Mouse (Mus musculus): ENCODE data around the gene Gm973.

DNA sequence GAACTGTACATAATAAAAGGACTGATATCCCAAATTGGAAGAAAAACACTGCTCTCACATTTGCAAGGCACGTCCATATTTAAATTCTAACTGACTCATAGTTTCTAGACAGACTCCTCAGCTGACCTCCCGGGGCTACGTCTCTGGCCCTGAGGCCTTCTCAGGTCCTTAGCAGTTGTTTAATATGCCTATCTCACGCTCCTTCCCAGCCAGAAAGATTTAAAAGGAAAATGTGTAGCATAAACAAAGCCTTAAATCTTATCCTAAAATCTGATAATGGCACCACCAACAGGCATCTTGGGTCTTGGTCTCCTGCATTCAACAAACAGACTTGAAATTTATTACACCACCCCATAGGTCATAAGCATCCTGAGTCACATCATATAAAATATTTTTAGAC lies 62.7 kb downstream of the Gm973 start:
- no peak for TF ChIP-seq CTCF (IDR thresholded peaks at IDR 0.05; ENCODE audit: low read depth, low read length)
- no peak for TF ChIP-seq GATA1 (IDR thresholded peaks at IDR 0.05; ENCODE audit: borderline replicate concordance, low read length)
- TF ChIP-seq TAL1 (conservative IDR thresholded peaks at IDR 0.05; ENCODE audit: low read depth, low read length), result no peak

Measured in G1E (cell line).